Mouse (Mus musculus): Measurements from ENCODE around the gene Stard10.

DNA sequence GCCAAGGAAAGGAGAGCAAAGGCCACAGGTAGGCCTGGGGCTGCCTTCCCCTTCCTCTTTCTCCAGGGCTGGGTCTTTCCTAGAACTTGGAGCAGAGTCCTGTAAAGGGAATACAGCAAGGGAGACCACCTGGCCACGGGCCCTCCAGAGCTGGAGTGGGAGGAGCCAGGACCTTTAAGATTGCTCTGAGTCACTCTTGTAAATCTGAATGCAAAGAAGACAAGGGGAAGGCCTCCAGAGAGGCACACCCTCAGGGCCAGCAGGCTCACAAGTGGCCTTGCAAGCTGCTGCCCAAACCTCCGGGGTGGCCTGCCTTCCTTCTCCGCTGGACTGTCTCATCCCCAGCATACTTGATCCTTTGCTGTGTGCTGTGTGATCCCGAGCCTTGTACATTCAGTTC is 44.9 kb downstream of the Stard10 start:
- TF ChIP-seq CTCF (IDR thresholded peaks at IDR 0.05; ENCODE audit: borderline replicate concordance, insufficient read depth, low read length) (no peak), POLR2A (IDR thresholded peaks at IDR 0.05; ENCODE audit: low read depth, low read length) (no peak)

All from embryonic fibroblast, embryonic 13.5 days (primary cell).